Mouse (Mus musculus) liver, adult (tissue): ENCODE measurements around the gene Mpi.

Experiments
- GATA4 ChIP-seq: IDR thresholded peaks from 2 replicates; pipeline ENCODE4 v1.6.1; 2014; ENCODE audit warnings: mild to moderate bottlenecking, low read length; ENCODE audit not compliant: insufficient replicate concordance

The Mpi gene

GRCm38 (mm10) chr9:57552139-57552887 lies at the start of gene Mpi:
Mpi (minus strand) TSS chr9:57552763.
- TF ChIP-seq GATA4 = no peak

GRCm38 (mm10) chr9:57602098-57602497 lies 49.5 kb upstream of the Mpi start:
- no peak for TF ChIP-seq GATA4

- TF ChIP-seq GATA4 = no peak
Measured at GRCm38 (mm10) chr9:57601353-57601706, 48.8 kb upstream of the Mpi start.

- no peak for TF ChIP-seq GATA4
Measured at GRCm38 (mm10) chr9:57600620-57601352, 48.2 kb upstream of the Mpi start.

- TF ChIP-seq GATA4 = no peak
Measured at GRCm38 (mm10) chr9:57598851-57599563, 46.4 kb upstream of the Mpi start.

GRCm38 (mm10) chr9:57597929-57598382 lies 45.4 kb upstream of the Mpi start:
- peak; percentile 13; the same call in 1 of the 2 replicates for TF ChIP-seq GATA4

GRCm38 (mm10) chr9:57597265-57597664 lies 44.7 kb upstream of the Mpi start:
- no peak for TF ChIP-seq GATA4

- TF ChIP-seq GATA4 = no peak
Measured at GRCm38 (mm10) chr9:57594174-57594509, 41.6 kb upstream of the Mpi start.

GRCm38 (mm10) chr9:57593454-57594173 lies 41.1 kb upstream of the Mpi start:
- TF ChIP-seq GATA4 = no peak

- no peak for TF ChIP-seq GATA4
Measured at GRCm38 (mm10) chr9:57590726-57591125, 38.2 kb upstream of the Mpi start.

- TF ChIP-seq GATA4 = no peak
Measured at GRCm38 (mm10) chr9:57589224-57590126, 36.9 kb upstream of the Mpi start, which contains the start of gene Ulk3. Ulk3 (plus strand) TSS chr9:57589452.

GRCm38 (mm10) chr9:57584991-57585390 lies 32.4 kb upstream of the Mpi start:
- TF ChIP-seq GATA4 = no peak

- TF ChIP-seq GATA4 = no peak
Measured at GRCm38 (mm10) chr9:57577144-57577849, 24.7 kb upstream of the Mpi start.

GRCm38 (mm10) chr9:57575577-57575976 lies 23.0 kb upstream of the Mpi start:
- no peak for TF ChIP-seq GATA4
